Mouse (Mus musculus) cerebellum, adult 2 months (tissue): Measurements from ENCODE around the gene Plekha8.

Experiments
- CTCF ChIP-seq: fragments of 200-500 bp; IDR thresholded peaks from 2 replicates; pipeline ENCODE4 v1.5.1; 2011; ENCODE audit warnings: low read depth, mild to moderate bottlenecking, control low read depth, low read length, moderate library complexity, borderline replicate concordance; ENCODE audit not compliant: insufficient read depth
- POLR2A ChIP-seq: fragments of 200-500 bp; IDR thresholded peaks from 2 replicates; pipeline ENCODE4 v1.6.1; 2011; ENCODE audit warnings: low read length, control low read depth, borderline replicate concordance; ENCODE audit not compliant: insufficient read depth

DNA sequence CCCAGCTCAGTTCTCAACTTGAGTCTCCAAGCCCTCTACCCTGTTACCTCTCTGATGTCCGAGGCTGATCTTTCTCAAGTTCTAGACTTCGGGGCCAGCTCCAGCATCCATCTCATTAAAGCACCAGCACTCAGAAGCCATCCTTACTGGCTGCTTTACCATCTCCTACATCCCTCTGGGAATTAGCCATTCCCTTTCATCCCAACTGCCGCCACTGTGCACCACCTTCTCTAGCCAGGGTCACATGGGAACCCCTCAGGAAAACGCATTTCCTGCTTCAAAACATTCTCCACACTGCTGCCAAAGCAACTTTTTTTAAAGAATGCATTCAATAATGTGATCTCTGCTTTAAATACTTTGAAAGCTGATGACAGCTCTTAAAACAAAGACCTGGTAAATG is 45.6 kb upstream of the Plekha8 start:
- TF ChIP-seq POLR2A (no peak), CTCF (no peak)
